Mouse (Mus musculus) G1E (cell line): ENCODE results near the gene H2afx.

Experiments used
- CTCF ChIP-seq: IDR thresholded peaks from 2 replicates; pipeline ENCODE4 v1.5.1; 2012; ENCODE audit warnings: low read depth, low read length, inconsistent platforms, mixed read lengths
- GATA1 ChIP-seq: IDR thresholded peaks from 2 replicates; pipeline ENCODE4 v1.6.1; 2012; ENCODE audit warnings: borderline replicate concordance, low read length, inconsistent platforms, mixed read lengths
- POLR2AphosphoS5 ChIP-seq: IDR thresholded peaks from 2 replicates; pipeline ENCODE4 v1.6.1; 2012; ENCODE audit warnings: low read depth, low read length, inconsistent platforms; ENCODE audit not compliant: insufficient replicate concordance
- TAL1 ChIP-seq: conservative IDR thresholded peaks from 2 replicates; pipeline ENCODE4 v1.6.1; 2012; ENCODE audit warnings: low read depth, low read length, inconsistent platforms, mixed read lengths

DNA sequence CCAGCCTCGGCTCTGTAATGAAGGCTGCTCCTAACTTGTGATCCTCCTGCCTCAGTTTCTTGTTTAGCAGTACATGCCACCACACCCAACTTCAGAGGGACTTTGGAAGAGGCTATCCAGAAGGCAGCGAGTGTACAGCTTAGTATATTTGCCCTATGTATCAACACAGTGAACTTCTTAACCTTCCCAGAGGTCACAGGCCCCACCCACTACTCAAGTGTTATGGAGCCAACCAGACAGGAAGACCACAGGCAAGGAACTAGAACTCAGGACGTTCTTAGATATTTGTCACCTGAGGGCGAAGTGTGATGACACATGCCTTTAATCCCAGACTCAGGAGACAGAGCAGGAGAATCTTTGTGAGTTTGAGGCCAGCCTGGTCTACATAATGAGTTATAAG, 13.1 kb downstream of the H2afx start:
- TF ChIP-seq POLR2AphosphoS5 (no peak), GATA1 (no peak), CTCF (no peak), TAL1 (no peak)
